Mouse (Mus musculus) cerebellum, postnatal 25 days (tissue): Measurements from ENCODE around the gene Ctsl.

Experiments
- DNase-seq, 2 experiments: peaks; one replicate each; pipeline ENCODE4 v3.0.0; 2021; ENCODE audit warnings: mixed read lengths in 2 of 2

Gene Ctsl

GRCm38 (mm10) chr13:64370173-64370940, at the start of gene Ctsl:
Gene Ctsl (minus strand): TSS chr13:64370890.
- peak; percentile 97 to 98 for DNase-seq

GRCm38 (mm10) chr13:64416955-64417601, 46.4 kb upstream of the Ctsl start:
- DNase-seq = no peak

- DNase-seq = no peak
These were observed 45.0 kb upstream of the Ctsl start for GRCm38 (mm10) chr13:64415659-64416058.

- DNase-seq = no peak
These were observed 42.1 kb upstream of the Ctsl start for GRCm38 (mm10) chr13:64412752-64413257.

- no peak for DNase-seq
These were observed 40.6 kb upstream of the Ctsl start for GRCm38 (mm10) chr13:64411282-64411681.

GRCm38 (mm10) chr13:64410604-64411003, 39.9 kb upstream of the Ctsl start:
- DNase-seq = no peak

- DNase-seq = no peak
These were observed 37.3 kb upstream of the Ctsl start for GRCm38 (mm10) chr13:64407992-64408391.

- peak; percentile 3 to 12 for DNase-seq
These were observed 34.9 kb upstream of the Ctsl start for GRCm38 (mm10) chr13:64405550-64405949.

GRCm38 (mm10) chr13:64403519-64403918, 32.8 kb upstream of the Ctsl start:
- no peak for DNase-seq

GRCm38 (mm10) chr13:64402951-64403460, 32.3 kb upstream of the Ctsl start:
- no peak for DNase-seq

GRCm38 (mm10) chr13:64402504-64402949, 31.8 kb upstream of the Ctsl start:
- no peak for DNase-seq

- no peak for DNase-seq
These were observed 31.3 kb upstream of the Ctsl start for GRCm38 (mm10) chr13:64402006-64402405.

GRCm38 (mm10) chr13:64400801-64401361, 30.2 kb upstream of the Ctsl start:
- DNase-seq = no peak

- no peak for DNase-seq
These were observed 29.2 kb upstream of the Ctsl start for GRCm38 (mm10) chr13:64399906-64400305.

GRCm38 (mm10) chr13:64398065-64398464, 27.4 kb upstream of the Ctsl start:
- no peak for DNase-seq

- DNase-seq = no peak
These were observed 26.3 kb upstream of the Ctsl start for GRCm38 (mm10) chr13:64396979-64397378.

GRCm38 (mm10) chr13:64388415-64388814, 17.7 kb upstream of the Ctsl start:
- DNase-seq = no peak

GRCm38 (mm10) chr13:64386048-64386447, 15.4 kb upstream of the Ctsl start:
- no peak for DNase-seq

- no peak for DNase-seq
These were observed 14.2 kb upstream of the Ctsl start for GRCm38 (mm10) chr13:64384937-64385336.

GRCm38 (mm10) chr13:64380251-64380650, 9.6 kb upstream of the Ctsl start:
- no peak for DNase-seq

- DNase-seq = no peak
These were observed 7.9 kb upstream of the Ctsl start for GRCm38 (mm10) chr13:64378601-64379000.

- DNase-seq = no peak
These were observed 5.8 kb upstream of the Ctsl start for GRCm38 (mm10) chr13:64376472-64376871.

GRCm38 (mm10) chr13:64375160-64375559, 4.5 kb upstream of the Ctsl start:
- DNase-seq = no peak

- no peak for DNase-seq
These were observed 3.0 kb upstream of the Ctsl start for GRCm38 (mm10) chr13:64373695-64374094.
